Mouse (Mus musculus): ENCODE measurements around the gene Olfr1357.

Gene Olfr1357

DNA sequence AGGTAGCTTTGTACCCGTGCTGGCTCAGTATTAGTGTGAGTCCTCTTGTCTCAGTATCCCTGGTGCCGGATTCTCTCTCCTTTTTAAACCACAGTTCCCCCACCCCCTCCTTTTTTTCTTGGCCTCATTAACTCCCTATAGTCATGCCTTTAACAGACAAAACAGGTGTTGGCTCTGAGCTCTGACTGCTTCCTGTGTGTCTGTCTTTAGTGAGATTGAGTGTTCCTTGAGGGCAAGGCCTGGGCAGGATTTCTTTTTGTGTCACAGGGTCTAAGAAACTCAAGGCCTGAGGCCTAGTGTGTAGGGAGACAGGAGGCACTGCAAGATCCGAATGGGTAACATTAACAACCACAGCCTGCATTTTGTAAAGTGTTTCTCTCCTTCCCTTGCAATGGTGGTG, 39.7 kb downstream of the Olfr1357 start:
- no peak for DNase-seq (ENCODE audit: low spot score)

- DNase-seq (ENCODE audit: low spot score): no peak
These were observed 41.3 kb downstream of the Olfr1357 start for GRCm38 (mm10) chr10:78576435-78577184.

- peak; percentile 10 for DNase-seq (ENCODE audit: low spot score)
These were observed 42.2 kb downstream of the Olfr1357 start for GRCm38 (mm10) chr10:78575690-78576089.

DNA sequence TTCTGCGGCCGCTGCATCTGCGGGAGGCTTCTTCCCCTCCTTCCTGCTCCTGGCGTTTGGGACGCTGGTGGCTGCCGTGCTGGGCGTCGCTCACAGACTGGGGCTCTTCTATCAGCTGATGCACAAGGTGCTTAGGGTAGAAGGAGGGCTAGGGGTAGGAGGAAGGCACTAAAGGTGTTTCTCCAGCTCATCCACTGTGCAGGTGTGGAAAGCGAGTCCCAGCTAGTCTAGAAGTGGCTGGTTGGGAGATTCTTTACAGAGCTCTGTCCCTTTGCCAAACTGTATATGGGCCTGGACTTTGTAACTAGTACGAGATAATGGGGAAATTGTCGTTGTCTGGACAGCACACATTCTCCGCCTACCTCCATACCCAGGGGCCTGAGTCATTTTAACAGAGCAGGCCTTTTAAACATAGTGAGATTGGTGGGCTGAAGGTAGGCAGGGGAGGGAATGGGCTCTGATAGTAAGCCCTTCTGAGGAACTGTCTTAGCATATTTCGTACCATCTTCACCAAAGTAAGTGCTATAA, 42.7 kb downstream of the Olfr1357 start:
- DNase-seq (ENCODE audit: low spot score): no peak

DNA sequence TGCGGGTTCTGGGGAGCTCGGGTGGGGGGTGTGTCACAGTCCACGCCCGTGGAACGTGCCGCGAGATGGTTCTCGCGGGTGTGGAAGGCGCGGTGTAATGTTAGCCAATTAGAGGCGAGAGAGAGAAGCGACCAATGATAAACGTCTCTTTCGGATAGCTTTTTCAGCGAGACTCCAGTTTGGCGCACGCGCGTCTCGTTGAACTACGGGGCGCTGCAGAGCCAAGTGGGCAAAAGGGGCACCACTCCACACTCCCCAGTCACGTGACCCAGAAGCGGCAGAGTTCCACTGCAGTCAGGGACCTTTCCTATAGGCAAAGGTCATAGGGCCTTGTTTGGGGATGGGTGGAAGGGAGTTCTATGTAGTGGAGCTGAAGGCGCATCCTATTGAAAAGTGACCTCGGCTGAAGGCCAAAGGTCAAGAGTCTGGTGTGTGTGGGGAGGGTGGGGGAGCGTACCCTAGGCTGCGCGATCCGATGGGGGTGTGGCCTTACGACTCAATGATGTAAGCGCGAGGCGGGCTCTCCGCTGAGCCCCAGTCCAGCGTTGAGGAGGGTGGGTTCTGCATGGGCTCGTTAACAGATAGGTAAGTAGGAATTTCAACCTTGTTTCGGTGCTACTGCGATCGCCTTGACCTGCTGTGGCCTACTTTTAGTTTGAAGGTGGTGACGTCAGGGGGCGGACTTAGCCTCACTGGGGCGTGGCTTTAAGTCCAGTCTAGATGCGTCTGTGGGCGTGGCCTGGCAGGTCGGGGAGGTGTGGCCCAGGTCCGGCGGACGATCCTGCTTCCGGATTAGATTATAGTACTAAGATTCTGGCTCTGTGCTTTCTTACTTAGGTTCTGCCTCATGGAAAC, 43.4 kb downstream of the Olfr1357 start, which contains the start of gene Ilvbl:
Ilvbl (plus strand) TSS at position 97 of the 855 bp plus-strand sequence.
- DNase-seq (ENCODE audit: low spot score): peak; percentile 86

DNA sequence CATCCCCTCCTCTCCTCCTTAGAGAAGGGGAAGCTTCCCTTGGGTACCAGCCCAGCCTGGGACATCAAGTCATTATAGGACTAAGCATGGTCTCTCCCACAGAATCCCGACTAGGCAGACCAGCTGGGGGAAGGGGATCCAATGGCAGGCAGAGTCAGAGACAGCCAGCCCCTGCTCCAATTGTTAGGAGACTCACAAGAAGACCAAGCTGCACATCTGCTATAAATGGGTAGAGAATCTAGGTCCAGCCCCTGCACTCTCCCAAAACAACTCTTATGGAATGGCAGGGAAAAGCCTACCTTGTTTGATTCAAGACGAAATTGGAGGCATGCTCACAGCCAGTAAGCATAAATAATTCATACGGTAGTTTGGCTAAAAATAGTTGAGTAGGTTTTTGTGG, 44.6 kb downstream of the Olfr1357 start:
- no peak for DNase-seq (ENCODE audit: low spot score)

DNA sequence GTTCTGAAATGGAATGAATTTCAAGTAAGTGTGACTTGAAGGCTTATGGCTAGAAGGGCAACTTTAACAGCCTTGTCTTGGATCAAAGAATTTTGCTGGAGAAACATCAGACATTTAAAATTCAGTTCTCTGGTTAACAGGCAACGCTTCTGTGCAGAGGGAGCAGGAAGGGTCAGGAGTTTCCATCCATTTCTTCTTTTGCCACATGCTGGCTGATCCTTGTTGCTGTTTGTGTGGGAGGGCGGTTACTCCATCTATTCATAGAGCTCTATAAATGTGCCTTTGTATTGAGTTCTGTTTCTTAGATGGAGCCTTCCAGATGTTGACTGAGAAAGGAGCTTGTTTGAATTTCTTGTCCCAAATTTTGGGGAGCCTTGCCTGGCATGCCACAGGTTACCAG, 47.0 kb downstream of the Olfr1357 start:
- DNase-seq (ENCODE audit: low spot score): no peak

- DNase-seq (ENCODE audit: low spot score): no peak
These were observed 47.5 kb downstream of the Olfr1357 start for GRCm38 (mm10) chr10:78570416-78570815.

- DNase-seq (ENCODE audit: low spot score): no peak
These were observed 48.2 kb downstream of the Olfr1357 start for GRCm38 (mm10) chr10:78569686-78570085.

DNA sequence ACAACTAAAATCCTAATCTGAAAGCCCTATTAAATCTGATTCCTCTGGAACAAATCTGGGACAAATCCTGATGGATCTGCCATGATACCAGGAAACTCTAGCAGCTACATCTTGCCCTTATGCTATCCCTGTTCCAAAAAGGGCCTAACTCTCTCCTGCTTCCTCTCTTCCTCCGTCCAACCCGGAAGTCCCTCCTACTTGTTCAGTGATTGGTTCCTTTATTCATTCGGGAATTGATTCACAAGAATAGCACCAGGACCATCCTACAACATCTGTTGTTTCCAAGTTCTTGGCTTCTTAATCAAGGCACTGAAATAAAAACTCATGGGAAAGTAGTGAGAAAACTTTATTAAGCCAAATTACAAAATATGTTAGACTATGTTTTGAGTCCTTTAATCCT, 48.7 kb downstream of the Olfr1357 start:
- no peak for DNase-seq (ENCODE audit: low spot score)

GRCm38 (mm10) chr10:78565070-78565469, 52.8 kb downstream of the Olfr1357 start:
- no peak for DNase-seq (ENCODE audit: low spot score)

Data from layer of hippocampus, adult 9-10 months (tissue).